8 mouse cellular contexts compared by ENCODE assay signal in genomic region chr3:89245688-89246171, GRCm38 (mm10). TPM values are rescaled to one million over a fixed set of nuclear protein-coding genes. Genes with fewer than 3 reads are reported as not detected.
A peak's percentile ranks its signal among the peaks of the same experiment; 100 is the strongest.
DNase-seq lines count a peak whose midpoint lies in the region; ATAC-seq and TF ChIP-seq lines count a peak whose summit lies in the region.

Krtcap2 (plus strand) TSS chr3:89245966.

- intact Hi-C loops in gastrocnemius, adult 2 months (cut with DNase I): loop anchor here (2.0 kb wide), 1 partner anchor 63 kb away; no protein-coding TSS in a partner anchor

- peaks cover 23% of the 10 kb centered on the region for H3K4me1 ChIP-seq in hindbrain, embryonic 14.5 days (replicated peaks; ENCODE audit: control insufficient read depth, insufficient read depth, low read length)
- H3K4me1 ChIP-seq in limb, embryonic 13.5 days: peaks cover 45% of the 10 kb centered on the region

- H3K9ac ChIP-seq in hindbrain, embryonic 14.5 days: peak within 1 kb of the TSS; percentile 67
- peak within 1 kb of the TSS; percentile 87 for H3K9ac ChIP-seq in limb, embryonic 13.5 days

- TF ChIP-seq CTCF in gastrocnemius, adult 2 months (IDR thresholded peaks at IDR 0.05): no peak

- DNase-seq in 416B (ENCODE audit: low read depth) (peak; percentile 72), ES-CJ7 (ENCODE audit: low read depth, low spot score) (peak; percentile 77)
- DNase-seq in cerebellum, postnatal 14 days: peak; percentile 87
- DNase-seq in gastrocnemius, adult 2 months: no peak
- DNase-seq in hindbrain, embryonic 14.5 days (ENCODE audit: low spot score): peak; percentile 84
- no peak for DNase-seq in spleen, postnatal 36 days (ENCODE audit: low spot score in 2 of 2)

- 3% methylated on average over 20 of the region's 20 CpGs for WGBS in hindbrain, embryonic 14.5 days
- WGBS in limb, embryonic 13.5 days: 3% methylated on average over 19 of the region's 20 CpGs

- H3K36me3 ChIP-seq in hindbrain, embryonic 14.5 days (replicated peaks; ENCODE audit: control insufficient read depth, insufficient read depth): peaks cover 34% of the 10 kb centered on the region
- H3K36me3 ChIP-seq in limb, embryonic 13.5 days: peaks cover 35% of the 10 kb centered on the region

- ATAC-seq in hindbrain, embryonic 14.5 days (ENCODE audit: low FRiP score): peak; percentile 67
- ATAC-seq in limb, embryonic 13.5 days (ENCODE audit: low FRiP score, low read depth): peak; percentile 21; the same call in 1 of the 2 replicates
- ATAC-seq in neutrophil, adult 5-6 weeks (ENCODE audit: extremely low read depth, insufficient number of reproducible peaks, low FRiP score, poor library complexity, severe bottlenecking): no peak

- H3K27ac ChIP-seq in gastrocnemius, adult 2 months: peak within 1 kb of the TSS; percentile 93
- peak within 1 kb of the TSS; percentile 94 for H3K27ac ChIP-seq in hindbrain, embryonic 14.5 days
- H3K27ac ChIP-seq in limb, embryonic 13.5 days: peak within 1 kb of the TSS; percentile 74

- no peaks in the 10 kb centered on the region for H3K9me3 ChIP-seq in hindbrain, embryonic 14.5 days (ENCODE audit: control insufficient read depth, low read length)
- no peaks in the 10 kb centered on the region for H3K9me3 ChIP-seq in limb, embryonic 13.5 days

- peak within 1 kb of the TSS; percentile 90 for H3K4me3 ChIP-seq in gastrocnemius, adult 2 months
- H3K4me3 ChIP-seq in hindbrain, embryonic 14.5 days (replicated peaks; ENCODE audit: low read length): peak within 1 kb of the TSS; percentile 62
- H3K4me3 ChIP-seq in limb, embryonic 13.5 days: peak within 1 kb of the TSS; percentile 77

- H3K4me2 ChIP-seq in hindbrain, embryonic 14.5 days (replicated peaks): peak within 1 kb of the TSS; percentile 79
- peak within 1 kb of the TSS; percentile 91 for H3K4me2 ChIP-seq in limb, embryonic 13.5 days (replicated peaks)

- H3K27me3 ChIP-seq in hindbrain, embryonic 14.5 days (ENCODE audit: control insufficient read depth, insufficient read depth, low read length): no peaks in the 10 kb centered on the region
- no peaks in the 10 kb centered on the region for H3K27me3 ChIP-seq in limb, embryonic 13.5 days

RNA-seq across cellular contexts. Expression of gene Krtcap2, which starts in this region (rescaled TPM):
- total RNA-seq in gastrocnemius, adult 2 months (2021): 10 to 100 TPM; 62.9 to 79.7 TPM
- polyA plus RNA-seq in hindbrain, embryonic 14.5 days (2014; fragmentation: Nextera tagmentation; extraction: Ambion mirVana): 209 and 224 TPM in 2 replicates
- 332 and 333 TPM in 2 replicates for polyA plus RNA-seq in limb, embryonic 13.5 days (2015; fragmentation: Nextera tagmentation; extraction: Ambion mirVana)
- total RNA-seq in neutrophil, adult 5-6 weeks (2017): 52.2 and 53.9 TPM in 2 replicates

Comparison
In these comparisons a context has a peak if more than half of its experiments do, and no peak if none do; other contexts are left out.
1. DNase-seq: peak in 416B (single experiment), ES-CJ7 (single experiment), cerebellum, postnatal 14 days (2 of 2) and hindbrain, embryonic 14.5 days (single experiment); none in gastrocnemius, adult 2 months (single experiment) and spleen, postnatal 36 days (0 of 2).
2. Peak in every context shown above with its lines, with median percentiles within 50 percentile points of each other: H3K27ac ChIP-seq and H3K4me3 ChIP-seq.